Mouse (Mus musculus) forebrain, embryonic 14.5 days (tissue): ENCODE measurements around the gene Atp6v0b. TPM values are rescaled to one million over a fixed set of nuclear protein-coding genes. Genes with fewer than 3 reads are reported as not detected.
A peak's percentile ranks its signal among the peaks of the same experiment; 100 is the strongest.

ENCODE experiments used
- ATAC-seq: fragments of 200-750 bp; cut with Nextera tagmentation; 2 replicates; pipeline ENCODE4 v1.8.0; 2017; ENCODE audit warnings: mild to moderate bottlenecking, moderate library complexity
- DNase-seq: peaks from one replicate; pipeline ENCODE4 v3.0.0-alpha.2; 2015; ENCODE audit warnings: low spot score
- H3K27ac ChIP-seq: fragments of 300-500 bp; sonication (generic); 2 replicates; pipeline ENCODE4 v1.5.1; 2014; ENCODE audit warnings: low read depth, mild to moderate bottlenecking, control low read depth, low read length, moderate library complexity
- H3K27me3 ChIP-seq: fragments of 300-500 bp; sonication (generic); replicated peaks from 2 replicates; pipeline ENCODE4 v1.6.1; 2014; ENCODE audit warnings: low read length, control low read depth, mixed read lengths; ENCODE audit not compliant: control insufficient read depth, insufficient read depth
- H3K36me3 ChIP-seq: fragments of 300-500 bp; sonication (generic); 2 replicates; pipeline ENCODE4 v1.6.1; 2014; ENCODE audit warnings: low read length, control low read depth; ENCODE audit not compliant: control insufficient read depth, insufficient read depth
- H3K4me1 ChIP-seq: fragments of 300-500 bp; sonication (generic); 2 replicates; pipeline ENCODE4 v1.6.1; 2014; ENCODE audit warnings: antibody characterized with exemption, low read length, control low read depth; ENCODE audit not compliant: control insufficient read depth, insufficient read depth
- H3K4me2 ChIP-seq: fragments of 300-500 bp; sonication (generic); 2 replicates; pipeline ENCODE4 v1.6.1; 2014; ENCODE audit warnings: mild to moderate bottlenecking, control low read depth, low read length
- H3K4me3 ChIP-seq: fragments of 300-500 bp; sonication (generic); 2 replicates; pipeline ENCODE4 v1.5.1; 2014; ENCODE audit warnings: low read depth, low read length, control low read depth
- H3K9ac ChIP-seq: fragments of 300-500 bp; sonication (generic); 2 replicates; pipeline ENCODE4 v1.6.1; 2014; ENCODE audit warnings: mild to moderate bottlenecking, low read length, control low read depth, moderate library complexity
- H3K9me3 ChIP-seq: fragments of 300-500 bp; sonication (generic); replicated peaks from 2 replicates; pipeline ENCODE4 v1.6.1; 2016; ENCODE audit warnings: low read length, control low read depth, mixed read lengths; ENCODE audit not compliant: control insufficient read depth
- WGBS: fragments of 180-500 bp; shearing (Covaris S2); extraction: QIAGEN DNeasy Blood & Tissue Kit; methylation state at CpG from one replicate; pipeline ENCODE4 v1.1.7; 2014; 5-methylcytosine and 5-hydroxymethylcytosine counted together
- polyA plus RNA-seq: library from polyadenylated mRNA; unstranded; fragments of >200 nt; fragmentation: Nextera tagmentation; extraction: Ambion mirVana; gene quantifications from 2 replicates; pipeline ENCODE4 v1.2.1, GENCODE M21; 2014

Gene Atp6v0b
- polyA plus RNA-seq, 1 experiment from 2014 or later = 520 TPM

GRCm38 (mm10) chr4:117914031-117914430 is 26.9 kb upstream of the Atp6v0b start:
- ATAC-seq = no peak
- Histone ChIP-seq H3K9me3 (no peaks in the 10 kb centered on the region), H3K9ac (peak overlapping the region; percentile 86), H3K4me2 (peak overlapping the region; percentile 99), H3K27me3 (no peaks in the 10 kb centered on the region), H3K36me3 (peaks cover 17% of the 10 kb centered on the region), H3K27ac (peak overlapping the region; percentile 75; the same call in 1 of the 2 replicates), H3K4me3 (peak overlapping the region; percentile 77), H3K4me1 (peaks cover 27% of the 10 kb centered on the region)
- WGBS = 14% methylated on average over 8 of the region's 8 CpGs
- no peak for DNase-seq

- 0 out of 2 replicates have a peak overlapping the region, but pooled peaks have one; percentile 21 for H3K27ac ChIP-seq
- DNase-seq = peak; percentile 8
- peak overlapping the region; percentile 99 for H3K4me2 ChIP-seq
- H3K36me3 ChIP-seq = peaks cover 17% of the 10 kb centered on the region
- H3K4me3 ChIP-seq = peak overlapping the region; percentile 77
- no peaks in the 10 kb centered on the region for H3K9me3 ChIP-seq
- peaks cover 33% of the 10 kb centered on the region for H3K4me1 ChIP-seq
- H3K27me3 ChIP-seq = no peaks in the 10 kb centered on the region
- peak overlapping the region; percentile 86 for H3K9ac ChIP-seq
- 29% methylated on average over 3 of the region's 3 CpGs for WGBS
- ATAC-seq = no peak
Measured at GRCm38 (mm10) chr4:117913421-117913820, 26.3 kb upstream of the Atp6v0b start.

- DNase-seq = no peak
- H3K4me1 ChIP-seq = peaks cover 34% of the 10 kb centered on the region
- H3K36me3 ChIP-seq = peaks cover 17% of the 10 kb centered on the region
- H3K4me2 ChIP-seq = peak overlapping the region; percentile 99
- 69% methylated on average over 7 of the region's 7 CpGs for WGBS
- H3K9ac ChIP-seq = peak overlapping the region; percentile 86
- H3K27ac ChIP-seq = no peak overlapping the region
- no peaks in the 10 kb centered on the region for H3K9me3 ChIP-seq
- ATAC-seq = no peak
- no peaks in the 10 kb centered on the region for H3K27me3 ChIP-seq
- H3K4me3 ChIP-seq = 0 out of 2 replicates have a peak overlapping the region, but pooled peaks have one; percentile 77
Measured at GRCm38 (mm10) chr4:117912685-117913273, 25.6 kb upstream of the Atp6v0b start.

GRCm38 (mm10) chr4:117912131-117912561 is 25.0 kb upstream of the Atp6v0b start:
- H3K27ac ChIP-seq = no peak overlapping the region
- peaks cover 34% of the 10 kb centered on the region for H3K4me1 ChIP-seq
- H3K36me3 ChIP-seq = peaks cover 17% of the 10 kb centered on the region
- DNase-seq (no peak), ATAC-seq (no peak)
- no peak overlapping the region for H3K9ac ChIP-seq
- WGBS = 91% methylated on average over 13 of the region's 13 CpGs
- H3K4me3 ChIP-seq = no peak overlapping the region
- 0 out of 2 replicates have a peak overlapping the region, but pooled peaks have one; percentile 99 for H3K4me2 ChIP-seq
- H3K27me3 ChIP-seq = no peaks in the 10 kb centered on the region
- H3K9me3 ChIP-seq = no peaks in the 10 kb centered on the region

- WGBS = 51% methylated on average over 8 of the region's 8 CpGs
- H3K4me3 ChIP-seq = 0 out of 2 replicates have a peak overlapping the region, but pooled peaks have one; percentile 2
- peak overlapping the region; percentile 42 for H3K4me2 ChIP-seq
- peaks cover 29% of the 10 kb centered on the region for H3K4me1 ChIP-seq
- H3K9me3 ChIP-seq = no peaks in the 10 kb centered on the region
- H3K36me3 ChIP-seq = peaks cover 41% of the 10 kb centered on the region
- ATAC-seq (peak; percentile 90), DNase-seq (peak; percentile 89)
- peak overlapping the region; percentile 44 for H3K9ac ChIP-seq
- H3K27ac ChIP-seq = peak overlapping the region; percentile 77
- H3K27me3 ChIP-seq = no peaks in the 10 kb centered on the region
Measured at GRCm38 (mm10) chr4:117908834-117909453, 21.8 kb upstream of the Atp6v0b start.

- Histone ChIP-seq H3K9ac (no peak overlapping the region), H3K4me2 (no peak overlapping the region), H3K27ac (no peak overlapping the region), H3K36me3 (peaks cover 58% of the 10 kb centered on the region), H3K4me3 (no peak overlapping the region), H3K9me3 (no peaks in the 10 kb centered on the region), H3K4me1 (peaks cover 16% of the 10 kb centered on the region), H3K27me3 (no peaks in the 10 kb centered on the region)
- WGBS = 89% methylated on average over 3 of the region's 3 CpGs
- ATAC-seq (no peak), DNase-seq (no peak)
Measured at GRCm38 (mm10) chr4:117906196-117906595, 19.1 kb upstream of the Atp6v0b start.

- no peak for DNase-seq
- Histone ChIP-seq H3K9me3 (no peaks in the 10 kb centered on the region), H3K4me3 (no peak overlapping the region), H3K4me2 (no peak overlapping the region), H3K36me3 (peaks cover 66% of the 10 kb centered on the region), H3K4me1 (peaks cover 14% of the 10 kb centered on the region), H3K27ac (no peak overlapping the region), H3K9ac (no peak overlapping the region), H3K27me3 (no peaks in the 10 kb centered on the region)
- WGBS = 91% methylated on average over 8 of the region's 8 CpGs
- ATAC-seq = no peak
Measured at GRCm38 (mm10) chr4:117904761-117905160, 17.6 kb upstream of the Atp6v0b start.

- Histone ChIP-seq H3K4me3 (no peak overlapping the region), H3K4me2 (no peak overlapping the region), H3K9ac (no peak overlapping the region), H3K9me3 (no peaks in the 10 kb centered on the region), H3K36me3 (peaks cover 73% of the 10 kb centered on the region), H3K4me1 (peaks cover 7% of the 10 kb centered on the region), H3K27me3 (no peaks in the 10 kb centered on the region), H3K27ac (no peak overlapping the region)
- DNase-seq = no peak
- WGBS = 84% methylated on average over 10 of the region's 10 CpGs
- no peak for ATAC-seq
Measured at GRCm38 (mm10) chr4:117904094-117904493, 17.0 kb upstream of the Atp6v0b start.

- Histone ChIP-seq H3K36me3 (peaks cover 93% of the 10 kb centered on the region), H3K9me3 (no peaks in the 10 kb centered on the region), H3K4me1 (no peaks in the 10 kb centered on the region), H3K4me2 (no peak overlapping the region), H3K27me3 (no peaks in the 10 kb centered on the region), H3K9ac (no peak overlapping the region), H3K27ac (no peak overlapping the region), H3K4me3 (no peak overlapping the region)
- no peak for DNase-seq
- WGBS = 86% methylated on average over 3 of the region's 3 CpGs
- ATAC-seq = no peak
Measured at GRCm38 (mm10) chr4:117898111-117898510, 11.0 kb upstream of the Atp6v0b start.
